Mouse (Mus musculus): ENCODE results near the gene Ms4a10. TPM values are rescaled to one million over a fixed set of nuclear protein-coding genes. Genes with fewer than 3 reads are reported as not detected.

Gene Ms4a10
- not detected for total RNA-seq (2023)

DNA sequence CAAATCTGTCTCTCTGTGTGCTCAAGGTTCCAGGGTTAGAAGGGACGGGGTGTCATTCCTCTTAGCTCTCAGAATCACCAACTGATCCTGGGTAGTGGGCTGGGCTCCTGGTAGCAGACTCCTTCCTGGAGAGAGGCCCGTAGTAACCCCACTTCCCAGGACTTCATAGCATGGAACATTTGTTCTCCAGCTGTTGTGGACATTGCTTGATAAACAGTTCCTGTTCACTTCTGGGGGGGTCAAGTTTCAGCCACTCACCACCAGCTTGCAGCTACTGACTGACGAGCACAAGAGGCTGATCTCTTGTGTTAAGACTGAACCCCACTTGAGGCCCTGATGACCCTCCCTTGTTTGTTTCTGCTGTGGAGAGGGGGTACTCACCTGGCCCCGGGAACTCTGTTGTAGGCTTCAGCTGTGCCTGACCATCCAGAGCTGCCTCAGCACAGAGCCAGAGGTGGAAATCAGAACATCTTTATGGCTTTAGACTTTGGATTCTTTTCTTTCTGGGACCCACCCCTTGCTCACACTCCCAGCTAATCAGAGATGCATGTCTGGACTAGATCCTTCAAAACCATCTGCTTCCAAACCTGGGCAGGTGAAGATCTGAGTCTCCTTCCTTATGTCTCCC lies at the start of gene Ms4a10:
Gene Ms4a10, minus strand, starts transcription at position 433 of the 628 bp plus-strand sequence.

DNA sequence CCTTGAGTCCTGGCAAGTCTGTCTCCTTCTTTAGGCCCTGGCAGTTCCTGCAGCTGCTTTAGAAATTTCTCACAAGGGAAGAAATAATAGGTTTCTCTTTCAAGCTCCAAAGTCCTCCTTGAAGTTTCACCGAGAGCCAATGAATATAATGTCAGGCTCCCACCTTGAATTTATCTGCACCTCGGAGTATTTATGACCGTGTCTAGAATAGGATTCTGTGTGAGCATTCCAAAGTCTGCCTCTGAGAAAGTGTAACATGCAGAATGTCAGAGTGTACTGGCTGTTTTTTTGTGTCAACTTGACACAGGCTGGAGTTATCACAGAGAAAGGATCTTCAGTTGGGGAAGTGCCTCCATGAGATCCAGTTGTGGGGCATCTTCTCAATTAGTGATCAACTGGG lies 43.4 kb upstream of the Ms4a10 start, which contains the start of gene Ms4a18:
Gene Ms4a18, minus strand, starts transcription at position 141 of the 400 bp plus-strand sequence.

DNA sequence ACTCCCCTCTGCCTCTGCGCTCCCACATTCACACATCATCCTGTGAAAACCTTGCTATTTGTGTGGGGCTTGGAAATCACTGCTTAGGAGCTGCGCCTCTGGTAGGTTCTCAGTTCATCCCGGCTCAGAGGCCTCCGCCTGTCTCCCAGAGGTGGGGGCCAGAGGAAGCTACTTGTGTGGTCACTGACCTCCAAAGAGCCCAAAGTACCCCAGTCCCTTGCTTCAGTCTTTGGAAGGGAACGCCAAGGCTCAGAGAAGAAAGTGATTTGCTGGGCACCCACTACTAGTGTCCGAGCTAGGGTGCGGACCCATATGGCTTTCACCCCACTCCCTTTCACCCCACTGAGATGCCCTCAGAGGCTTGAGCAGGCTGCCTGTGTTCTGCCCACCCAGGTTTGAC lies 18.7 kb upstream of the Ms4a10 start, which contains the start of gene Ms4a15:
Gene Ms4a15, minus strand, starts transcription at position 101 of the 400 bp plus-strand sequence.

DNA sequence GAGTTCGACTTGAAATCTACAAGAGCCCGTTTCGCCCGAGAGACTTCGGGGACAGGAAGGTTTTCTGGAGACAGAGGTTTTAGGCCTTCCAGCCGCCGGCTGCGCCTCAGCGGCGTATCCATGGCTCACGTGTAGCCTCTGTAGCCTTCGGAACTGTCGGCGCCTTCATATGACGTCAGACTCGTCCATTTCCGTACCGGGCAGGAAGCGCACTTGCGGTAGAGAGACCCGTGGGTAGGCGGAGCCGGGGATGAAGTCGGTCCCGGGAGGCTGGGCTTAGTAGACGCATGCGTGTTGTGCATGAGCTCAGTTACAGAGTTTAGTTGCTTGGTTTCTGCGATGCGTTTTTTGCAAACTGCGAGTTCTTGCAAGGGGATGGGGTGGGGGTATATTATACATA lies 25.4 kb downstream of the Ms4a10 start, which contains the start of gene Ccdc86:
Gene Ccdc86, minus strand, starts transcription at position 155 of the 400 bp plus-strand sequence.

DNA sequence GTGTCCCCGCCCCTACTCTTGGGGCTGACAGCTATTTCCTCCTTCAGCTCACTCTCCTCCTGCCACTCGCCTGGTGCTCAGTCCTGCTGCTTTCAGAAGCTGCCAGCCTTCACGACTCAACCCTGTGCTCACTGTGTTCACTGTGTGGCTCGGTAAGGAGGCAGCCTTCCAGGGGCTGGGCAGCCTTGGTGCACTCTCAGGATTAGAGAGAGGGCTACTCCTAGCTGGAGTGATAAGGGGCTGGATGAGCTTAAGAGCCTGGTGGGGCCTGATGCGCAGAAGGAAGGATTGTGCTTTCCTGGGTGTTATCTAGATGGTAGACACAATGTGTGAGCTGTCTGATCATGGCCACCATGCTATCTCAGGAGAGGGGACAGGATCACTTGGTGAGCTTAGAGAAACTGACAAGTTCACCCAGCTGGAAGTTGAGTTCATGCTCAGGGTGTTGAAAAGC lies 37.3 kb downstream of the Ms4a10 start, which contains the start of gene Ptgdr2:
Gene Ptgdr2, plus strand, starts transcription at position 51 of the 454 bp plus-strand sequence.

DNA sequence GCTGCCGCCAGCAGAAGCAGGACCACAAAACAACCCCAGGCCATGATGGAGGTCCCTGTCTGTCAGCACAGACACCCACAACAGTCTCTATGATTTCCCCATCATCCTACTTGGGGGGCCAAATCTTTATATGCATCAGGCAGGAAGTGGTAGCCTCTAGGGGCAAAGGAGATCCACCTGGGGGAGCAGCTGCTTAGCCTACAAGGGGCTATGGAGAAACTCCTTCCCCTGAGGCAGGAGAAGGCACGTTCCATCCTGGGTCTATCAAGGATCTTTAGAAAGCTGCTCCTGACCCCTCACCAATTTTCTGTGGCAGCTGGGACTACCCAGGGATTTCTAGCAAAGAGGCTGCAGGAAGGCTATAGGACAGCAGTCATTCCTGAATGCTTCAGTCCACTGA lies 53.9 kb downstream of the Ms4a10 start, which contains the start of gene Zp1:
Gene Zp1, minus strand, starts transcription at position 101 of the 400 bp plus-strand sequence.

Other genes starting within 250 kb of the Ms4a10 start
- under 1 TPM in 1 of 2 experiments, not detected in 1; 0.22 TPM for gene Cd5, start 235.7 kb downstream of the Ms4a10 start, total RNA-seq (2023)
- 1 to 10 TPM in 1 of 2 experiments, under 1 TPM in 1; 0.99 to 2.1 TPM for gene Cd6, start 144.6 kb downstream of the Ms4a10 start, total RNA-seq (2023)
- 100 to 1,000 TPM; 131 to 142 TPM for gene Slc15a3, start 134.9 kb downstream of the Ms4a10 start, total RNA-seq (2023)
- under 1 TPM; 0.31 to 0.81 TPM for gene Tmem132a, start 104.7 kb downstream of the Ms4a10 start, total RNA-seq (2023)
- gene Tmem109, start 92.7 kb downstream of the Ms4a10 start, total RNA-seq (2023): 10 to 100 TPM; 27.1 to 32.1 TPM
- 10 to 100 TPM; 56.9 to 59.5 TPM for gene Prpf19, start 79.4 kb downstream of the Ms4a10 start, total RNA-seq (2023)
- not detected for gene Zp1, start 54.0 kb downstream of the Ms4a10 start, total RNA-seq (2023)
- not detected for gene Ptgdr2, start 37.5 kb downstream of the Ms4a10 start, total RNA-seq (2023)
- 10 to 100 TPM; 10.7 to 11.5 TPM for gene Ccdc86, start 25.4 kb downstream of the Ms4a10 start, total RNA-seq (2023)
- gene Ms4a15, start 18.6 kb upstream of the Ms4a10 start, total RNA-seq (2023): not detected
- not detected for gene Ms4a18, start 43.4 kb upstream of the Ms4a10 start, total RNA-seq (2023)
- gene Ms4a8a, start 106.4 kb upstream of the Ms4a10 start, total RNA-seq (2023): 10 to 100 TPM; 41.2 to 41.4 TPM
- gene 1700017D01Rik, start 156.2 kb upstream of the Ms4a10 start, total RNA-seq (2023): not detected
- gene 1700025F22Rik, start 190.7 kb upstream of the Ms4a10 start, total RNA-seq (2023): not detected
- not detected for gene Ms4a13, start 222.1 kb upstream of the Ms4a10 start, total RNA-seq (2023)

Measured in neutrophil, adult 83 days (primary cell).